Mouse (Mus musculus) central nervous system, embryonic 18 days (tissue): ENCODE measurements around the gene Rfx8. TPM values are rescaled to one million over a fixed set of nuclear protein-coding genes. Genes with fewer than 3 reads are reported as not detected.

Experiments
- polyA plus RNA-seq: library from polyadenylated mRNA; depleted of rRNA; stranded (reverse); fragments of >200 nt; gene quantifications from 2 replicates; pipeline ENCODE4 v1.2.3, GENCODE M21; 2012; rRNA removed

Gene Rfx8
- 0.16 and 0.23 TPM in 2 replicates for polyA plus RNA-seq

GRCm38 (mm10) chr1:39720632-39721350, at the start of gene Rfx8:
Rfx8 (minus strand) TSS chr1:39720997.

GRCm38 (mm10) chr1:39651241-39651548, 69.6 kb downstream of the Rfx8 start, which contains the start of gene Creg2:
Creg2 (minus strand) TSS chr1:39651474.

Other genes with a start within 250 kb of the Rfx8 start
- 18.8 and 19.2 TPM in 2 replicates for gene Tbc1d8, start 242.2 kb downstream of the Rfx8 start, polyA plus RNA-seq
- 20.4 and 20.7 TPM in 2 replicates for gene Cnot11, start 186.0 kb downstream of the Rfx8 start, polyA plus RNA-seq
- 20.0 and 22.2 TPM in 2 replicates for gene Rnf149, start 143.6 kb downstream of the Rfx8 start, polyA plus RNA-seq
- gene Creg2, start 69.5 kb downstream of the Rfx8 start, polyA plus RNA-seq = 5.3 and 5.4 TPM in 2 replicates
- gene Gm3646, start 84.3 kb upstream of the Rfx8 start, polyA plus RNA-seq = not detected in 2 replicates
- gene Map4k4, start 179.9 kb upstream of the Rfx8 start, polyA plus RNA-seq = 295 and 310 TPM in 2 replicates